Mouse (Mus musculus) fat pad, adult 2 months (tissue): ENCODE measurements at regions not wholly inside any gene's neighbourhood (a gene's known extent, or its start where the extent isn't known, plus 50 kb on each side); places are given as distances from the start of the nearest gene placed in this dataset.
"Not testable (repeated sequence)": the region's sequence is repeated elsewhere in the genome, so short reads cannot be mapped to it uniquely, and the experiment has no call there.

Experiments
- DNase-seq: peaks from one replicate; pipeline ENCODE4 v3.0.0-alpha.2; 2011; ENCODE audit warnings: low read depth, low spot score; ENCODE audit errors: extremely low read depth

- DNase-seq: no peak
These were observed 462.0 kb upstream of the Arid1b start for GRCm38 (mm10) chr17:4532126-4532525.

GRCm38 (mm10) chr17:4540435-4540834, 453.7 kb upstream of the Arid1b start:
- no peak for DNase-seq

GRCm38 (mm10) chr17:4541020-4541743, 452.9 kb upstream of the Arid1b start:
- no peak for DNase-seq

- DNase-seq: no peak
These were observed 447.6 kb upstream of the Arid1b start for GRCm38 (mm10) chr17:4546579-4546978.

- not testable (repeated sequence) for DNase-seq
These were observed 441.1 kb upstream of the Arid1b start for GRCm38 (mm10) chr17:4553026-4553425.

GRCm38 (mm10) chr17:4563641-4564040, 430.5 kb upstream of the Arid1b start:
- DNase-seq: no peak

- DNase-seq: peak; percentile 3
These were observed 417.2 kb upstream of the Arid1b start for GRCm38 (mm10) chr17:4576883-4577282.

GRCm38 (mm10) chr17:4581851-4582250, 412.3 kb upstream of the Arid1b start:
- DNase-seq: no peak

- no peak for DNase-seq
These were observed 383.7 kb upstream of the Arid1b start for GRCm38 (mm10) chr17:4610481-4610880.

GRCm38 (mm10) chr17:4610993-4611392, 383.1 kb upstream of the Arid1b start:
- no peak for DNase-seq

- no peak for DNase-seq
These were observed 382.4 kb upstream of the Arid1b start for GRCm38 (mm10) chr17:4611711-4612110.

- no peak for DNase-seq
These were observed 382.0 kb upstream of the Arid1b start for GRCm38 (mm10) chr17:4612136-4612535.

GRCm38 (mm10) chr17:4612741-4613140, 381.4 kb upstream of the Arid1b start:
- no peak for DNase-seq

- DNase-seq: no peak
These were observed 373.8 kb upstream of the Arid1b start for GRCm38 (mm10) chr17:4620361-4620760.

- not testable (repeated sequence) for DNase-seq
These were observed 368.0 kb upstream of the Arid1b start for GRCm38 (mm10) chr17:4626126-4626525.

- DNase-seq: no peak
These were observed 366.6 kb upstream of the Arid1b start for GRCm38 (mm10) chr17:4627542-4627941.

- no peak for DNase-seq
These were observed 363.0 kb upstream of the Arid1b start for GRCm38 (mm10) chr17:4631122-4631521.

- DNase-seq: no peak
These were observed 361.6 kb upstream of the Arid1b start for GRCm38 (mm10) chr17:4632506-4632905.

- no peak for DNase-seq
These were observed 360.4 kb upstream of the Arid1b start for GRCm38 (mm10) chr17:4633771-4634170.

GRCm38 (mm10) chr17:4636796-4637353, 357.3 kb upstream of the Arid1b start:
- DNase-seq: no peak

- no peak for DNase-seq
These were observed 354.6 kb upstream of the Arid1b start for GRCm38 (mm10) chr17:4639531-4639930.

- peak; percentile 57 for DNase-seq
These were observed 353.6 kb upstream of the Arid1b start for GRCm38 (mm10) chr17:4640555-4640954.

- peak; percentile 92 for DNase-seq
These were observed 353.0 kb upstream of the Arid1b start for GRCm38 (mm10) chr17:4641166-4641565.
